Mouse (Mus musculus) liver, adult 2 months (tissue): Measurements from ENCODE around the gene Tbc1d8b. TPM values are rescaled to one million over a fixed set of nuclear protein-coding genes. Genes with fewer than 3 reads are reported as not detected.
A peak's percentile ranks its signal among the peaks of the same experiment; 100 is the strongest.

Experiments
- DNase-seq: peaks from one replicate; pipeline ENCODE4 v3.0.0-alpha.2; 2011; ENCODE audit warnings: low read depth, low spot score; ENCODE audit errors: extremely low read depth
- H3K27ac ChIP-seq: fragments of 200-500 bp; replicated peaks from 2 replicates; pipeline ENCODE4 v1.5.1; 2012; ENCODE audit warnings: low read depth, mild to moderate bottlenecking, control low read depth, inconsistent platforms, low read length; ENCODE audit not compliant: insufficient read depth
- H3K27me3 ChIP-seq: fragments of 200-500 bp; 2 replicates; pipeline ENCODE4 v1.6.1; 2012; ENCODE audit warnings: mild to moderate bottlenecking, moderate library complexity, low read length, inconsistent platforms; ENCODE audit not compliant: control insufficient read depth, insufficient read depth
- H3K36me3 ChIP-seq: fragments of 200-500 bp; 2 replicates; pipeline ENCODE4 v1.6.1; 2012; ENCODE audit warnings: low read length, inconsistent platforms; ENCODE audit not compliant: control insufficient read depth, insufficient read depth
- H3K4me1 ChIP-seq: fragments of 200-500 bp; 2 replicates; pipeline ENCODE4 v1.6.1; 2011; ENCODE audit warnings: low read length; ENCODE audit not compliant: control insufficient read depth, insufficient read depth
- H3K4me3 ChIP-seq: fragments of 200-500 bp; 2 replicates; pipeline ENCODE4 v1.5.1; 2011; ENCODE audit warnings: low read depth, mild to moderate bottlenecking, control low read depth, low read length, moderate library complexity; ENCODE audit not compliant: insufficient read depth
- H3K79me2 ChIP-seq: fragments of 200-500 bp; 2 replicates; pipeline ENCODE4 v1.6.1; 2012; ENCODE audit warnings: inconsistent platforms, mild to moderate bottlenecking, low read length, moderate library complexity; ENCODE audit not compliant: control insufficient read depth, insufficient read depth
- H3K9ac ChIP-seq: fragments of 200-500 bp; 2 replicates; pipeline ENCODE4 v1.6.1; 2012; ENCODE audit warnings: low read depth, mild to moderate bottlenecking, control low read depth, inconsistent platforms, low read length
- CTCF ChIP-seq: fragments of 200-500 bp; IDR thresholded peaks from 2 replicates; pipeline ENCODE4 v1.5.1; 2011; ENCODE audit warnings: low read depth, low read length, control low read depth
- POLR2A ChIP-seq: fragments of 200-500 bp; IDR thresholded peaks from 2 replicates; pipeline ENCODE4 v1.6.1; 2011; ENCODE audit warnings: low read length, control low read depth; ENCODE audit not compliant: insufficient read depth; ENCODE audit errors: extremely low read depth
- WGBS: fragments of 180-500 bp; shearing (Covaris S2); methylation state at CpG from one replicate; pipeline ENCODE4 v1.1.7; 2018; 5-methylcytosine and 5-hydroxymethylcytosine counted together
- polyA plus RNA-seq: library from polyadenylated mRNA; depleted of rRNA; stranded (reverse); fragments of >200 nt; gene quantifications from 2 replicates; pipeline ENCODE4 v1.2.3, GENCODE M21; 2012
- total RNA-seq: library from RNA; depleted of rRNA; stranded (reverse); fragments of >200 nt; gene quantifications from 2 replicates; pipeline ENCODE4 v1.2.3, GENCODE M21; 2014

Gene Tbc1d8b
- total and polyA plus RNA-seq, 2 experiments, result 1.6 to 16.1 TPM

GRCm38 (mm10) chrX:139774309-139775083, 89.7 kb downstream of the Tbc1d8b start:
- Histone ChIP-seq H3K27me3 (no peaks in the 10 kb centered on the region), H3K79me2 (no peaks in the 10 kb centered on the region), H3K9ac (no peak overlapping the region), H3K4me1 (peaks cover 6% of the 10 kb centered on the region), H3K4me3 (no peak overlapping the region), H3K27ac (no peak overlapping the region), H3K36me3 (no peaks in the 10 kb centered on the region)
- peak; percentile 61 for DNase-seq
- WGBS, result 18% methylated on average over 18 of the region's 18 CpGs
- TF ChIP-seq CTCF (peak; percentile 60), POLR2A (no peak)

GRCm38 (mm10) chrX:139775084-139775612, 90.4 kb downstream of the Tbc1d8b start:
- Histone ChIP-seq H3K27me3 (no peaks in the 10 kb centered on the region), H3K9ac (no peak overlapping the region), H3K36me3 (no peaks in the 10 kb centered on the region), H3K4me3 (no peak overlapping the region), H3K4me1 (peaks cover 11% of the 10 kb centered on the region), H3K79me2 (no peaks in the 10 kb centered on the region), H3K27ac (no peak overlapping the region)
- WGBS, result 75% methylated on average over 7 of the region's 7 CpGs
- TF ChIP-seq CTCF, result no peak
- TF ChIP-seq POLR2A, result no peak
- DNase-seq, result no peak

GRCm38 (mm10) chrX:139777357-139777756, 92.6 kb downstream of the Tbc1d8b start:
- H3K27me3 ChIP-seq, result no peaks in the 10 kb centered on the region
- no peak for DNase-seq
- H3K4me3 ChIP-seq, result no peak overlapping the region
- H3K79me2 ChIP-seq, result no peaks in the 10 kb centered on the region
- no peak overlapping the region for H3K9ac ChIP-seq
- WGBS, result 50% methylated on average over 4 of the region's 4 CpGs
- H3K36me3 ChIP-seq, result no peaks in the 10 kb centered on the region
- TF ChIP-seq POLR2A, result no peak
- no peak overlapping the region for H3K27ac ChIP-seq
- H3K4me1 ChIP-seq, result peaks cover 25% of the 10 kb centered on the region

GRCm38 (mm10) chrX:139778886-139779285, 94.1 kb downstream of the Tbc1d8b start:
- no peak overlapping the region for H3K4me3 ChIP-seq
- H3K9ac ChIP-seq, result peak overlapping the region; percentile 57
- H3K4me1 ChIP-seq, result peaks cover 30% of the 10 kb centered on the region
- no peaks in the 10 kb centered on the region for H3K36me3 ChIP-seq
- no peaks in the 10 kb centered on the region for H3K79me2 ChIP-seq
- 15% methylated on average over 1 of the region's 1 CpGs for WGBS
- no peak for TF ChIP-seq CTCF
- TF ChIP-seq POLR2A, result no peak
- H3K27me3 ChIP-seq, result no peaks in the 10 kb centered on the region
- DNase-seq, result peak; percentile 86
- H3K27ac ChIP-seq, result peak overlapping the region; percentile 94

- H3K4me1 ChIP-seq, result peaks cover 30% of the 10 kb centered on the region
- no peaks in the 10 kb centered on the region for H3K27me3 ChIP-seq
- no peaks in the 10 kb centered on the region for H3K36me3 ChIP-seq
- no peak overlapping the region for H3K4me3 ChIP-seq
- 15% methylated on average over 5 of the region's 5 CpGs for WGBS
- peak overlapping the region; percentile 57; the same call in 1 of the 2 replicates for H3K9ac ChIP-seq
- TF ChIP-seq POLR2A, result no peak
- TF ChIP-seq CTCF, result no peak
- peak; percentile 88 for DNase-seq
- H3K79me2 ChIP-seq, result no peaks in the 10 kb centered on the region
- H3K27ac ChIP-seq, result peak overlapping the region; percentile 94
Measured at GRCm38 (mm10) chrX:139779401-139779800, 94.6 kb downstream of the Tbc1d8b start.

- peaks cover 30% of the 10 kb centered on the region for H3K4me1 ChIP-seq
- H3K79me2 ChIP-seq, result no peaks in the 10 kb centered on the region
- H3K36me3 ChIP-seq, result no peaks in the 10 kb centered on the region
- H3K27me3 ChIP-seq, result no peaks in the 10 kb centered on the region
- no peak for TF ChIP-seq POLR2A
- TF ChIP-seq CTCF, result no peak
- 30% methylated on average over 3 of the region's 3 CpGs for WGBS
- H3K27ac ChIP-seq, result peak overlapping the region; percentile 42
- H3K9ac ChIP-seq, result no peak overlapping the region
- no peak for DNase-seq
- H3K4me3 ChIP-seq, result no peak overlapping the region
Measured at GRCm38 (mm10) chrX:139780988-139781387, 96.2 kb downstream of the Tbc1d8b start.
